Comparison of ENCODE assay signal across 18 mouse cellular contexts in the genomic region with DNA sequence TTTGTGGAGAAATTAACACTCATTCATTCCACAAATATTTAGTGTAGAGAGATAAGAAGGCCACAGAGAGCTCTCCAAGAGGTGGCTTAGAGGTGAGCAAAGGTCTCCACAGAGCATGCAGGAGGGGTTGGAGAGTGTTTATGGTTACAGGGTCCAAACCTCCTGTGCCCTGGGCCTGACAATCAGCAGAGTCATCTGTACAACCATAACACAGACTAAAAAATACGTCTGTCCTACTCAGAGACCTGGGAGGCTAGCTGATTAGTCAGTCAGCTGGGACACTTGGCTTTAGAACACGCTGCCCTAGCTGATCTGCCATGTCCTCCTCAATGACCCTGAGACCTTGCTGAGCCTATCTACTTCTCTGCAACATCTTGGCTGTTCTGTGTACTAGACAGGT.
"Had no signal": no experiment of that assay in that cellular context is flagged by ENCODE, and none has a peak within 500 bp of the region (broad histone marks: within the 10 kb centered on the region; RNA-seq: fewer than 3 reads in every experiment).

No protein-coding gene starts in this region.

- H3K27ac ChIP-seq: kidney, postnatal 0 days; layer of hippocampus, adult 2 months; limb, embryonic 10.5 days; limb, embryonic 13.5 days; lung, embryonic 15.5 days; stomach, embryonic 15.5 days had no signal

- H3K4me3 ChIP-seq: layer of hippocampus, adult 2 months; limb, embryonic 10.5 days; limb, embryonic 13.5 days; lung, embryonic 15.5 days; stomach, embryonic 15.5 days had no signal

- H3K4me1 ChIP-seq: lung, embryonic 15.5 days; stomach, embryonic 15.5 days had no signal

- H3K4me2 ChIP-seq: limb, embryonic 13.5 days; lung, embryonic 15.5 days; midbrain, embryonic 11.5 days; stomach, embryonic 15.5 days had no signal

- H3K27me3 ChIP-seq: limb, embryonic 13.5 days; lung, embryonic 15.5 days; stomach, embryonic 15.5 days had no signal

- DNase-seq: kidney, adult 11 months; kidney, postnatal 25 days; layer of hippocampus, adult 9-11 months; lung, adult 18-20 months; lung, postnatal 10 days; lung, postnatal 4 days; midbrain, embryonic 14.5 days; right cerebral cortex, adult 18-20 months; right cerebral cortex, postnatal 14 days; right cerebral cortex, postnatal 4 days; thymus, postnatal 36 days had no signal

- H3K36me3 ChIP-seq: limb, embryonic 10.5 days; limb, embryonic 13.5 days; lung, embryonic 15.5 days; stomach, embryonic 15.5 days had no signal

- H3K9ac ChIP-seq: limb, embryonic 13.5 days; lung, embryonic 15.5 days; stomach, embryonic 15.5 days had no signal

- H3K9me3 ChIP-seq: limb, embryonic 10.5 days; limb, embryonic 13.5 days; lung, embryonic 15.5 days; stomach, embryonic 15.5 days had no signal
